Mouse (Mus musculus) midbrain, embryonic 11.5 days (tissue): ENCODE results near the gene Usb1. TPM values are rescaled to one million over a fixed set of nuclear protein-coding genes. Genes with fewer than 3 reads are reported as not detected.

Experiments used
- ATAC-seq: fragments of 200-750 bp; cut with Nextera tagmentation; 2 replicates; pipeline ENCODE4 v1.8.0; 2017; ENCODE audit warnings: moderate TSS enrichment, moderate library complexity; ENCODE audit not compliant: low FRiP score
- DNase-seq: peaks from one replicate; pipeline ENCODE4 v3.0.0; 2015; ENCODE audit warnings: low spot score; ENCODE audit errors: missing footprints
- H3K27ac ChIP-seq: fragments of 300-500 bp; sonication (generic); 2 replicates; pipeline ENCODE4 v1.5.1; 2014; ENCODE audit warnings: low read depth, low read length
- H3K27me3 ChIP-seq: fragments of 300-500 bp; sonication (generic); 2 replicates; pipeline ENCODE4 v1.6.1; 2014; ENCODE audit warnings: mild to moderate bottlenecking, low read length, moderate library complexity, mixed read lengths; ENCODE audit not compliant: control insufficient read depth, insufficient read depth
- H3K36me3 ChIP-seq: fragments of 300-500 bp; sonication (generic); 2 replicates; pipeline ENCODE4 v1.6.1; 2014; ENCODE audit warnings: mild to moderate bottlenecking, low read length, moderate library complexity, mixed read lengths; ENCODE audit not compliant: control insufficient read depth, insufficient read depth
- H3K4me1 ChIP-seq: fragments of 300-500 bp; sonication (generic); 2 replicates; pipeline ENCODE4 v1.6.1; 2014; ENCODE audit warnings: low read length; ENCODE audit not compliant: control insufficient read depth, insufficient read depth
- H3K4me2 ChIP-seq: fragments of 300-500 bp; sonication (generic); 2 replicates; pipeline ENCODE4 v1.6.1; 2014; ENCODE audit warnings: mild to moderate bottlenecking, moderate library complexity
- H3K4me3 ChIP-seq: fragments of 300-500 bp; sonication (generic); 2 replicates; pipeline ENCODE4 v1.5.1; 2014; ENCODE audit warnings: low read depth, low read length
- H3K9ac ChIP-seq: fragments of 300-500 bp; sonication (generic); 2 replicates; pipeline ENCODE4 v1.6.1; 2014; ENCODE audit warnings: low read length
- H3K9me3 ChIP-seq: fragments of 300-500 bp; sonication (generic); 2 replicates; pipeline ENCODE4 v1.6.1; 2016; ENCODE audit warnings: low read length; ENCODE audit not compliant: control insufficient read depth
- WGBS: fragments of 180-500 bp; shearing (Covaris S2); extraction: QIAGEN DNeasy Blood & Tissue Kit; methylation state at CpG from one replicate; pipeline ENCODE4 v1.1.7; 2014; 5-methylcytosine and 5-hydroxymethylcytosine counted together
- polyA plus RNA-seq: library from polyadenylated mRNA; unstranded; fragments of >200 nt; fragmentation: Nextera tagmentation; extraction: Ambion mirVana; gene quantifications from 2 replicates; pipeline ENCODE4 v1.2.1, GENCODE M21; 2014

The Usb1 gene
- polyA plus RNA-seq, 1 experiment from 2014 or later = 37.6 TPM

GRCm38 (mm10) chr8:95361016-95361341, 28.9 kb downstream of the Usb1 start:
- Histone ChIP-seq H3K4me1 (peaks cover 8% of the 10 kb centered on the region), H3K36me3 (no peaks in the 10 kb centered on the region), H3K4me3 (no peak overlapping the region), H3K4me2 (no peak overlapping the region), H3K9ac (no peak overlapping the region), H3K27me3 (no peaks in the 10 kb centered on the region), H3K27ac (no peak overlapping the region), H3K9me3 (no peaks in the 10 kb centered on the region; the same call in 1 of the 2 replicates)
- DNase-seq (no peak), ATAC-seq (peak; percentile 20; the same call in 1 of the 2 replicates)
- WGBS = 74% methylated on average over 3 of the region's 3 CpGs

GRCm38 (mm10) chr8:95362272-95362671, 30.2 kb downstream of the Usb1 start:
- no peaks in the 10 kb centered on the region for H3K27me3 ChIP-seq
- ATAC-seq = no peak
- H3K4me2 ChIP-seq = no peak overlapping the region

GRCm38 (mm10) chr8:95363849-95364248, 31.8 kb downstream of the Usb1 start:
- ATAC-seq = no peak
- no peak for DNase-seq
- Histone ChIP-seq H3K4me1 (peaks cover 8% of the 10 kb centered on the region), H3K27ac (no peak overlapping the region), H3K4me3 (no peak overlapping the region), H3K9me3 (no peaks in the 10 kb centered on the region; the same call in 1 of the 2 replicates), H3K27me3 (no peaks in the 10 kb centered on the region), H3K9ac (no peak overlapping the region), H3K36me3 (0 out of 2 replicates have a peak, but pooled peaks cover 5% of the 10 kb centered on the region), H3K4me2 (no peak overlapping the region)
- 98% methylated on average over 2 of the region's 2 CpGs for WGBS

More at GRCm38 (mm10) chr8:95362272-95362671, 30.2 kb downstream of the Usb1 start:
- Histone ChIP-seq H3K4me1 (peaks cover 8% of the 10 kb centered on the region), H3K4me3 (no peak overlapping the region), H3K9ac (no peak overlapping the region), H3K27ac (no peak overlapping the region), H3K36me3 (no peaks in the 10 kb centered on the region), H3K9me3 (no peaks in the 10 kb centered on the region; the same call in 1 of the 2 replicates)
- no peak for DNase-seq
- 79% methylated on average over 6 of the region's 6 CpGs for WGBS

GRCm38 (mm10) chr8:95369581-95370326, 37.7 kb downstream of the Usb1 start:
- Histone ChIP-seq H3K4me2 (no peak overlapping the region), H3K4me3 (no peak overlapping the region)

GRCm38 (mm10) chr8:95373389-95374002, 41.4 kb downstream of the Usb1 start:
- ATAC-seq (no peak), DNase-seq (no peak)
- Histone ChIP-seq H3K4me2 (no peak overlapping the region), H3K4me1 (no peaks in the 10 kb centered on the region), H3K9me3 (no peaks in the 10 kb centered on the region), H3K27ac (no peak overlapping the region), H3K36me3 (peaks cover 2% of the 10 kb centered on the region; the same call in 1 of the 2 replicates), H3K4me3 (no peak overlapping the region), H3K9ac (no peak overlapping the region), H3K27me3 (no peaks in the 10 kb centered on the region)
- WGBS = 86% methylated on average over 12 of the region's 12 CpGs

More at GRCm38 (mm10) chr8:95369581-95370326, 37.7 kb downstream of the Usb1 start:
- ATAC-seq = no peak
- DNase-seq = no peak
- Histone ChIP-seq H3K36me3 (peaks cover 7% of the 10 kb centered on the region; the same call in 1 of the 2 replicates), H3K27me3 (no peaks in the 10 kb centered on the region), H3K27ac (no peak overlapping the region), H3K9me3 (no peaks in the 10 kb centered on the region), H3K9ac (no peak overlapping the region), H3K4me1 (no peaks in the 10 kb centered on the region)
- WGBS = 54% methylated on average over 20 of the region's 20 CpGs

GRCm38 (mm10) chr8:95374429-95374828, 42.3 kb downstream of the Usb1 start:
- ATAC-seq (no peak), DNase-seq (no peak)
- WGBS = 92% methylated on average over 3 of the region's 3 CpGs
- H3K9me3 ChIP-seq = no peaks in the 10 kb centered on the region
- H3K4me1 ChIP-seq = no peaks in the 10 kb centered on the region
- H3K27ac ChIP-seq = no peak overlapping the region
- H3K4me2 ChIP-seq = no peak overlapping the region
- H3K4me3 ChIP-seq = no peak overlapping the region
- H3K36me3 ChIP-seq = peaks cover 2% of the 10 kb centered on the region; the same call in 1 of the 2 replicates
- no peak overlapping the region for H3K9ac ChIP-seq
- no peaks in the 10 kb centered on the region for H3K27me3 ChIP-seq

- no peaks in the 10 kb centered on the region for H3K27me3 ChIP-seq
- ATAC-seq (no peak), DNase-seq (peak; percentile 60)
- H3K4me3 ChIP-seq = no peak overlapping the region
- no peak overlapping the region for H3K4me2 ChIP-seq
- WGBS = 84% methylated on average over 7 of the region's 7 CpGs
- no peak overlapping the region for H3K9ac ChIP-seq
- H3K9me3 ChIP-seq = no peaks in the 10 kb centered on the region
- H3K27ac ChIP-seq = no peak overlapping the region
- no peaks in the 10 kb centered on the region for H3K4me1 ChIP-seq
- peaks cover 2% of the 10 kb centered on the region; the same call in 1 of the 2 replicates for H3K36me3 ChIP-seq
These were observed 43.4 kb downstream of the Usb1 start for GRCm38 (mm10) chr8:95375374-95375930.

GRCm38 (mm10) chr8:95376309-95376999, 44.4 kb downstream of the Usb1 start:
- no peak overlapping the region for H3K27ac ChIP-seq
- no peak overlapping the region for H3K4me3 ChIP-seq
- peaks cover 2% of the 10 kb centered on the region; the same call in 1 of the 2 replicates for H3K36me3 ChIP-seq
- DNase-seq (peak; percentile 72), ATAC-seq (0 out of 2 replicates have a peak, but pooled peaks have one; percentile 33)
- H3K27me3 ChIP-seq = no peaks in the 10 kb centered on the region
- 84% methylated on average over 12 of the region's 12 CpGs for WGBS
- no peak overlapping the region for H3K9ac ChIP-seq
- H3K4me1 ChIP-seq = no peaks in the 10 kb centered on the region
- no peaks in the 10 kb centered on the region for H3K9me3 ChIP-seq
- H3K4me2 ChIP-seq = no peak overlapping the region
